Mouse (Mus musculus): ENCODE data around the gene Plpp3. TPM values are rescaled to one million over a fixed set of nuclear protein-coding genes. Genes with fewer than 3 reads are reported as not detected.

Plpp3 gene
- polyA plus RNA-seq, 1 experiment from 2014 or later = 48.3 TPM

GRCm38 (mm10) chr4:105207641-105208040, 50.5 kb downstream of the Plpp3 start:
- no peaks in the 10 kb centered on the region; the same call in 1 of the 2 replicates for H3K36me3 ChIP-seq (ENCODE audit: control insufficient read depth, insufficient read depth, low read length)
- 92% methylated on average over 4 of the region's 4 CpGs for WGBS
- H3K4me3 ChIP-seq (ENCODE audit: low read depth, low read length) = no peak overlapping the region

GRCm38 (mm10) chr4:105208977-105209376, 51.8 kb downstream of the Plpp3 start:
- H3K36me3 ChIP-seq (ENCODE audit: control insufficient read depth, insufficient read depth, low read length) = no peaks in the 10 kb centered on the region; the same call in 1 of the 2 replicates
- no peak overlapping the region for H3K4me2 ChIP-seq (ENCODE audit: low read depth)
- no peak overlapping the region for H3K9ac ChIP-seq (ENCODE audit: low read length)
- H3K4me3 ChIP-seq (ENCODE audit: low read depth, low read length) = no peak overlapping the region
- peaks cover 20% of the 10 kb centered on the region for H3K4me1 ChIP-seq (ENCODE audit: control insufficient read depth, insufficient read depth, low read length)
- H3K27me3 ChIP-seq (ENCODE audit: control insufficient read depth, insufficient read depth, low read length) = no peaks in the 10 kb centered on the region
- DNase-seq (ENCODE audit: low spot score) (no peak), ATAC-seq (ENCODE audit: insufficient read depth, low FRiP score, low TSS enrichment) (no peak)
- no peaks in the 10 kb centered on the region for H3K9me3 ChIP-seq (ENCODE audit: control insufficient read depth, low read length)
- WGBS = 92% methylated on average over 5 of the region's 5 CpGs
- no peak overlapping the region for H3K27ac ChIP-seq (ENCODE audit: low read depth, low read length)

More at GRCm38 (mm10) chr4:105207641-105208040, 50.5 kb downstream of the Plpp3 start:
- Histone ChIP-seq H3K27ac (ENCODE audit: low read depth, low read length) (no peak overlapping the region), H3K9me3 (ENCODE audit: control insufficient read depth, low read length) (no peaks in the 10 kb centered on the region), H3K27me3 (ENCODE audit: control insufficient read depth, insufficient read depth, low read length) (no peaks in the 10 kb centered on the region), H3K4me1 (ENCODE audit: control insufficient read depth, insufficient read depth, low read length) (peaks cover 20% of the 10 kb centered on the region), H3K9ac (ENCODE audit: low read length) (no peak overlapping the region), H3K4me2 (ENCODE audit: low read depth) (no peak overlapping the region)
- no peak for DNase-seq (ENCODE audit: low spot score)
- no peak for ATAC-seq (ENCODE audit: insufficient read depth, low FRiP score, low TSS enrichment)

- no peaks in the 10 kb centered on the region; the same call in 1 of the 2 replicates for H3K36me3 ChIP-seq (ENCODE audit: control insufficient read depth, insufficient read depth, low read length)
- no peak overlapping the region for H3K4me2 ChIP-seq (ENCODE audit: low read depth)
- no peaks in the 10 kb centered on the region for H3K4me1 ChIP-seq (ENCODE audit: control insufficient read depth, insufficient read depth, low read length)
- no peak overlapping the region for H3K9ac ChIP-seq (ENCODE audit: low read length)
- H3K27me3 ChIP-seq (ENCODE audit: control insufficient read depth, insufficient read depth, low read length) = no peaks in the 10 kb centered on the region
- H3K9me3 ChIP-seq (ENCODE audit: control insufficient read depth, low read length) = no peaks in the 10 kb centered on the region
- no peak overlapping the region for H3K27ac ChIP-seq (ENCODE audit: low read depth, low read length)
- ATAC-seq (ENCODE audit: insufficient read depth, low FRiP score, low TSS enrichment) (no peak), DNase-seq (ENCODE audit: low spot score) (no peak)
- no peak overlapping the region for H3K4me3 ChIP-seq (ENCODE audit: low read depth, low read length)
These were observed 56.2 kb downstream of the Plpp3 start for GRCm38 (mm10) chr4:105213314-105213713.

GRCm38 (mm10) chr4:105214438-105214837, 57.3 kb downstream of the Plpp3 start:
- Histone ChIP-seq H3K4me1 (ENCODE audit: control insufficient read depth, insufficient read depth, low read length) (no peaks in the 10 kb centered on the region), H3K27ac (ENCODE audit: low read depth, low read length) (no peak overlapping the region), H3K27me3 (ENCODE audit: control insufficient read depth, insufficient read depth, low read length) (no peaks in the 10 kb centered on the region), H3K9me3 (ENCODE audit: control insufficient read depth, low read length) (no peaks in the 10 kb centered on the region), H3K36me3 (ENCODE audit: control insufficient read depth, insufficient read depth, low read length) (no peaks in the 10 kb centered on the region; the same call in 1 of the 2 replicates), H3K9ac (ENCODE audit: low read length) (no peak overlapping the region), H3K4me2 (ENCODE audit: low read depth) (no peak overlapping the region), H3K4me3 (ENCODE audit: low read depth, low read length) (no peak overlapping the region)
- no peak for ATAC-seq (ENCODE audit: insufficient read depth, low FRiP score, low TSS enrichment)
- 92% methylated on average over 1 of the region's 1 CpGs for WGBS
- DNase-seq (ENCODE audit: low spot score) = no peak

GRCm38 (mm10) chr4:105215726-105216410, 58.7 kb downstream of the Plpp3 start:
- Histone ChIP-seq H3K9me3 (ENCODE audit: control insufficient read depth, low read length) (no peaks in the 10 kb centered on the region), H3K4me2 (ENCODE audit: low read depth) (no peak overlapping the region), H3K9ac (ENCODE audit: low read length) (no peak overlapping the region), H3K4me1 (ENCODE audit: control insufficient read depth, insufficient read depth, low read length) (no peaks in the 10 kb centered on the region), H3K27ac (ENCODE audit: low read depth, low read length) (no peak overlapping the region), H3K36me3 (ENCODE audit: control insufficient read depth, insufficient read depth, low read length) (no peaks in the 10 kb centered on the region; the same call in 1 of the 2 replicates), H3K4me3 (ENCODE audit: low read depth, low read length) (no peak overlapping the region), H3K27me3 (ENCODE audit: control insufficient read depth, insufficient read depth, low read length) (no peaks in the 10 kb centered on the region)
- ATAC-seq (ENCODE audit: insufficient read depth, low FRiP score, low TSS enrichment) (no peak), DNase-seq (ENCODE audit: low spot score) (no peak)
- WGBS = 73% methylated on average over 12 of the region's 12 CpGs

GRCm38 (mm10) chr4:105218202-105218601, 61.1 kb downstream of the Plpp3 start:
- H3K4me2 ChIP-seq (ENCODE audit: low read depth) = no peak overlapping the region
- H3K36me3 ChIP-seq (ENCODE audit: control insufficient read depth, insufficient read depth, low read length) = no peaks in the 10 kb centered on the region; the same call in 1 of the 2 replicates
- ATAC-seq (ENCODE audit: insufficient read depth, low FRiP score, low TSS enrichment) = no peak
- no peak for DNase-seq (ENCODE audit: low spot score)
- no peak overlapping the region for H3K27ac ChIP-seq (ENCODE audit: low read depth, low read length)
- H3K4me1 ChIP-seq (ENCODE audit: control insufficient read depth, insufficient read depth, low read length) = no peaks in the 10 kb centered on the region
- WGBS = 83% methylated on average over 10 of the region's 10 CpGs
- no peaks in the 10 kb centered on the region for H3K9me3 ChIP-seq (ENCODE audit: control insufficient read depth, low read length)
- no peak overlapping the region for H3K9ac ChIP-seq (ENCODE audit: low read length)
- no peak overlapping the region for H3K4me3 ChIP-seq (ENCODE audit: low read depth, low read length)
- no peaks in the 10 kb centered on the region for H3K27me3 ChIP-seq (ENCODE audit: control insufficient read depth, insufficient read depth, low read length)

GRCm38 (mm10) chr4:105219316-105219715, 62.2 kb downstream of the Plpp3 start:
- Histone ChIP-seq H3K9ac (ENCODE audit: low read length) (no peak overlapping the region), H3K9me3 (ENCODE audit: control insufficient read depth, low read length) (no peaks in the 10 kb centered on the region), H3K27ac (ENCODE audit: low read depth, low read length) (no peak overlapping the region), H3K4me2 (ENCODE audit: low read depth) (no peak overlapping the region), H3K4me3 (ENCODE audit: low read depth, low read length) (no peak overlapping the region), H3K36me3 (ENCODE audit: control insufficient read depth, insufficient read depth, low read length) (no peaks in the 10 kb centered on the region; the same call in 1 of the 2 replicates), H3K27me3 (ENCODE audit: control insufficient read depth, insufficient read depth, low read length) (no peaks in the 10 kb centered on the region), H3K4me1 (ENCODE audit: control insufficient read depth, insufficient read depth, low read length) (no peaks in the 10 kb centered on the region)
- ATAC-seq (ENCODE audit: insufficient read depth, low FRiP score, low TSS enrichment) = no peak
- DNase-seq (ENCODE audit: low spot score) = no peak
- whole genome bisulfite sequencing = 91% methylated on average over 13 of the region's 13 CpGs

- H3K9me3 ChIP-seq (ENCODE audit: control insufficient read depth, low read length) = no peaks in the 10 kb centered on the region
- no peaks in the 10 kb centered on the region; the same call in none of the 2 replicates for H3K36me3 ChIP-seq (ENCODE audit: control insufficient read depth, insufficient read depth, low read length)
- no peaks in the 10 kb centered on the region for H3K27me3 ChIP-seq (ENCODE audit: control insufficient read depth, insufficient read depth, low read length)
- H3K4me2 ChIP-seq (ENCODE audit: low read depth) = no peak overlapping the region
- DNase-seq (ENCODE audit: low spot score) = no peak
- WGBS = 94% methylated on average over 3 of the region's 3 CpGs
- H3K9ac ChIP-seq (ENCODE audit: low read length) = no peak overlapping the region
- no peak overlapping the region for H3K4me3 ChIP-seq (ENCODE audit: low read depth, low read length)
- no peak overlapping the region for H3K27ac ChIP-seq (ENCODE audit: low read depth, low read length)
- H3K4me1 ChIP-seq (ENCODE audit: control insufficient read depth, insufficient read depth, low read length) = no peaks in the 10 kb centered on the region
- no peak for ATAC-seq (ENCODE audit: insufficient read depth, low FRiP score, low TSS enrichment)
These were observed 63.7 kb downstream of the Plpp3 start for GRCm38 (mm10) chr4:105220849-105221248.

- no peaks in the 10 kb centered on the region; the same call in none of the 2 replicates for H3K36me3 ChIP-seq (ENCODE audit: control insufficient read depth, insufficient read depth, low read length)
- H3K4me1 ChIP-seq (ENCODE audit: control insufficient read depth, insufficient read depth, low read length) = no peaks in the 10 kb centered on the region
These were observed 64.2 kb downstream of the Plpp3 start for GRCm38 (mm10) chr4:105221256-105221840.

More at GRCm38 (mm10) chr4:105221256-105221840, 64.2 kb downstream of the Plpp3 start:
- Histone ChIP-seq H3K27ac (ENCODE audit: low read depth, low read length) (no peak overlapping the region), H3K27me3 (ENCODE audit: control insufficient read depth, insufficient read depth, low read length) (no peaks in the 10 kb centered on the region), H3K4me3 (ENCODE audit: low read depth, low read length) (no peak overlapping the region), H3K4me2 (ENCODE audit: low read depth) (no peak overlapping the region), H3K9ac (ENCODE audit: low read length) (no peak overlapping the region), H3K9me3 (ENCODE audit: control insufficient read depth, low read length) (no peaks in the 10 kb centered on the region)
- 75% methylated on average over 11 of the region's 11 CpGs for WGBS
- no peak for ATAC-seq (ENCODE audit: insufficient read depth, low FRiP score, low TSS enrichment)
- no peak for DNase-seq (ENCODE audit: low spot score)
